Mouse (Mus musculus) CD8-positive naive resting alpha-beta T cell, adult 57 days (primary cell): Measurements from ENCODE around the gene Kmt2e. TPM values are rescaled to one million over a fixed set of nuclear protein-coding genes. Genes with fewer than 3 reads are reported as not detected.

ENCODE experiments used
- total RNA-seq: library from RNA; stranded (reverse); gene quantifications from one replicate; pipeline ENCODE4 v1.2.4, GENCODE M21; 2023

Gene Kmt2e
- 192 TPM for total RNA-seq

GRCm38 (mm10) chr5:23433720-23434597 lies at the start of gene Kmt2e:
Gene Kmt2e, plus strand, starts transcription at chr5:23434441.

